Mouse (Mus musculus) hindbrain, embryonic 12.5 days (tissue): ENCODE measurements at regions not wholly inside any gene's neighbourhood (a gene's known extent, or its start where the extent isn't known, plus 50 kb on each side); places are given as distances from the start of the nearest gene placed in this dataset.

Source experiments
- ATAC-seq: fragments of 200-750 bp; cut with Nextera tagmentation; 2 replicates; pipeline ENCODE4 v1.8.0; 2017; ENCODE audit warnings: moderate TSS enrichment; ENCODE audit not compliant: low FRiP score
- H3K27ac ChIP-seq: fragments of 300-500 bp; sonication (generic); 2 replicates; pipeline ENCODE4 v1.5.1; 2016; ENCODE audit warnings: mild to moderate bottlenecking
- H3K27me3 ChIP-seq: fragments of 300-500 bp; sonication (generic); 2 replicates; pipeline ENCODE4 v1.6.1; 2016; ENCODE audit warnings: mild to moderate bottlenecking
- H3K36me3 ChIP-seq: fragments of 300-500 bp; sonication (generic); 2 replicates; pipeline ENCODE4 v1.6.1; 2016; ENCODE audit warnings: mild to moderate bottlenecking
- H3K4me1 ChIP-seq: fragments of 300-500 bp; sonication (generic); 2 replicates; pipeline ENCODE4 v1.6.1; 2016
- H3K4me2 ChIP-seq: fragments of 300-500 bp; sonication (generic); replicated peaks from 2 replicates; pipeline ENCODE4 v1.6.1; 2016; ENCODE audit warnings: mild to moderate bottlenecking
- H3K4me3 ChIP-seq: fragments of 300-500 bp; sonication (generic); 2 replicates; pipeline ENCODE4 v1.5.1; 2016; ENCODE audit warnings: mild to moderate bottlenecking
- H3K9ac ChIP-seq: fragments of 300-500 bp; sonication (generic); 2 replicates; pipeline ENCODE4 v1.6.1; 2016; ENCODE audit warnings: mild to moderate bottlenecking, moderate library complexity
- H3K9me3 ChIP-seq: fragments of 300-500 bp; sonication (generic); replicated peaks from 2 replicates; pipeline ENCODE4 v1.6.1; 2016; ENCODE audit warnings: mild to moderate bottlenecking
- WGBS: fragments of 180-500 bp; shearing (Covaris S2); methylation state at CpG from one replicate; pipeline ENCODE4 v1.1.7; 2016; 5-methylcytosine and 5-hydroxymethylcytosine counted together

DNA sequence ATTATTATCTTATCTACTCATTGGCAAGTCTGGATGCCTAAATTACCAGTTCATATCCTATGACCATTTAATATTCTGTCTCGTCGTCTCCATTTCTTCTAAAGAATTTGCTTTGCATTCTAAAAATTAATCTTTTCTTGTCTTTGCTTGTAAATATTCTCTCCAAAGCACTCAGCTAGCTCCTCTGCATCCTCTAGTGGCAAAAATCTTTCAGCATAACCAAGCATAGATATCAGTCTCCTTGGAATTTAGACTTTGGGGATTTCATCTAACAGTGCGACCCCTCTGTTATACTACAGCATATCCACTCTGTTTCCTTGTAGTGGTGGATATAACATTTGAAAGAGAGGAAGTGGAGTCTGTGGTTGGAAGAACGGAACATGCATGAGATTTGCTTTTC lies 292.7 kb downstream of the Cenpc1 start:
- Histone ChIP-seq H3K9ac (no peak overlapping the region), H3K27me3 (no peaks in the 10 kb centered on the region), H3K36me3 (no peaks in the 10 kb centered on the region), H3K4me3 (no peak overlapping the region), H3K9me3 (no peaks in the 10 kb centered on the region), H3K27ac (no peak overlapping the region), H3K4me2 (no peak overlapping the region), H3K4me1 (no peaks in the 10 kb centered on the region)
- 91% methylated on average over 4 of the region's 4 CpGs for WGBS
- no peak for ATAC-seq

DNA sequence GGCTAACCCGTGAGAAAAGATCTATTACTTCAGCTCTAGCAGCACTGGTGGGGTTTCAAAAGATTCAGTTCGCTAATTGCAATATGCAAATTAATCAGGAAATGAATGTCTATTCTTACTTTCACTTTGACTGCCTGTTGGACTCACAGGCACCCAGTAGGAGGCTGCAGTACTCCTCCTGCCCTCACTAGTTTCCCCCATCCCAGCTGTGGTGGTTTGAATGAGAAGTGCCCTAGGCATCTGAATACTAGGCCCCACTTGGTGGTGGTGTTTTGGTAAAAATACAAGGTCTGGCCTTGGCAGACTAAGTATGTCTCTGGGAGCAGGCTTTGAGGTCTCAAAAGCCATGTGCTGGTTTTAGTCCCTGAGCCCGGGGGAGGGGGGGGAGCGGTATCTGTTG lies 293.3 kb downstream of the Cenpc1 start:
- Histone ChIP-seq H3K4me2 (no peak overlapping the region), H3K4me1 (no peaks in the 10 kb centered on the region), H3K9ac (no peak overlapping the region), H3K27me3 (no peaks in the 10 kb centered on the region), H3K9me3 (no peaks in the 10 kb centered on the region), H3K4me3 (no peak overlapping the region), H3K27ac (no peak overlapping the region), H3K36me3 (no peaks in the 10 kb centered on the region)
- no peak; the same call in 1 of the 2 replicates for ATAC-seq
- 51% methylated on average over 4 of the region's 4 CpGs for WGBS

GRCm38 (mm10) chr5:85767157-85767556 lies 298.2 kb downstream of the Cenpc1 start:
- 89% methylated on average over 3 of the region's 3 CpGs for WGBS
- Histone ChIP-seq H3K36me3 (no peaks in the 10 kb centered on the region), H3K27ac (no peak overlapping the region), H3K27me3 (no peaks in the 10 kb centered on the region), H3K4me3 (no peak overlapping the region), H3K9ac (no peak overlapping the region), H3K4me2 (no peak overlapping the region), H3K9me3 (no peaks in the 10 kb centered on the region), H3K4me1 (no peaks in the 10 kb centered on the region)
- no peak for ATAC-seq

DNA sequence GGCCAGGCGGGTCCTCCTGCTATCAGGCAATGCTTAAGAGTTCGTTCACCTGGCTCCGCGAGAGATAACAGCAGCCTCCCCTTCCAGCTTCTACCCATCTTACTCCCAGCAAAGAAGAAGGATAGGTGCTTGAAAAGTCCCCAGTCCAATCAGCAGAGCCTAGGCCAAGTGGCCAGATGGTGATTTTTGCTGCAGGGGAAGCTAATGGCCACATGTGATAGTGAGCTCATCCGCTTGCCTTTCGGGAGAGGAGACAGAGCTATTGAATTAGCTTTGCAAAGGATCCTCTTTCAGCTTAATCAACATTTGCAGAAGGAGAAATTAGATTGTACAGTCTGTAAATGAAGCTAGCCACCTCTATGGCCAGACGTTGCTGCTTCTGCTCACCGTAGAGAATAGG lies 308.7 kb downstream of the Cenpc1 start:
- H3K4me2 ChIP-seq: no peak overlapping the region
- no peak overlapping the region for H3K27ac ChIP-seq
- no peaks in the 10 kb centered on the region for H3K27me3 ChIP-seq
- no peak overlapping the region for H3K4me3 ChIP-seq
- H3K9ac ChIP-seq: no peak overlapping the region
- H3K4me1 ChIP-seq: no peaks in the 10 kb centered on the region
- no peaks in the 10 kb centered on the region for H3K9me3 ChIP-seq
- H3K36me3 ChIP-seq: no peaks in the 10 kb centered on the region
- 82% methylated on average over 8 of the region's 8 CpGs for WGBS
- ATAC-seq: no peak

DNA sequence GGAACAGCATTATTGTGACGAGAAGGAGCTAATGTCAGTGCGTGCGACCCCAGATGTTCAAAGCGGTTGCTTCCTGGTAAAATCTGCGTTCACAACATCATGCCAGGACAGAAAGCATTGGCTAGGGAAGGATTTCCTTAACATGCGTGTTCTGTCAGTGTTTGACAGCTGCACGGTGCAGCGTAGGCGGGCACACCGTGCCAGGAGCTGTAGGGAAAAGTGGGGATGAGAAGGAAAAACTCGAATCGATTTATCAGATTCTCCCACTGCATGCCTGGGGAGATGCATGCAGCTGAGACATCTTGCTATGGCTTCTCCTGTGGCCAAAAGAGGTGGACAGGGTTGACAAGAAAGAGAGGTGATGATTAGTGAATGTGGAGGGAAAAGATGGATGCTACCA lies 311.2 kb downstream of the Cenpc1 start:
- no peak for ATAC-seq
- Histone ChIP-seq H3K4me2 (no peak overlapping the region), H3K4me1 (no peaks in the 10 kb centered on the region), H3K27me3 (no peaks in the 10 kb centered on the region), H3K4me3 (no peak overlapping the region), H3K36me3 (no peaks in the 10 kb centered on the region), H3K27ac (peak overlapping the region; percentile 55), H3K9ac (no peak overlapping the region), H3K9me3 (no peaks in the 10 kb centered on the region)
- 84% methylated on average over 12 of the region's 12 CpGs for WGBS

DNA sequence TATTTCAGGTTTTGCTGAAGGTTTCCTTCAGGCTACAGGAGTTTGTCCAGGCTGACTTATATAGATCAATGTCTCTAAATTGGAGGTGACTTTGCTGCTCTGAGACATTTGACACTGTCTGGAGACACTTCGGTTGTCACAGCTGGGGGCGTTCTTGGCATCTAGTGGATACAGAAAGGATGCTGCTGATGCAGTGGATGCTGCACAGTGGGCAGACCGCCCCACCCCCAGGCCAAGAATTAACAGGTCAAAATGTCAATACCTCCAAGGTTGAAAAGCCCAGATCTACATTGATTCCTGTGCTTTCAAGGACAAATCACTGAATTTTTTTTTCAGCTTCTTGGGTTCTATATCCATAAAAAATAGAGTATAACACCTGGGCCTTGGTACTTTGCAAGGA lies 312.3 kb downstream of the Cenpc1 start:
- H3K9ac ChIP-seq: no peak overlapping the region
- H3K27ac ChIP-seq: no peak overlapping the region
- no peak for ATAC-seq
- H3K4me2 ChIP-seq: no peak overlapping the region
- H3K9me3 ChIP-seq: no peaks in the 10 kb centered on the region
- no peaks in the 10 kb centered on the region for H3K36me3 ChIP-seq
- H3K27me3 ChIP-seq: no peaks in the 10 kb centered on the region
- WGBS: 61% methylated on average over 3 of the region's 3 CpGs
- H3K4me1 ChIP-seq: no peaks in the 10 kb centered on the region
- no peak overlapping the region for H3K4me3 ChIP-seq

GRCm38 (mm10) chr5:85751649-85752048 lies 313.7 kb downstream of the Cenpc1 start:
- H3K4me2 ChIP-seq: no peak overlapping the region
- H3K4me1 ChIP-seq: no peaks in the 10 kb centered on the region
- no peak for ATAC-seq
- H3K4me3 ChIP-seq: no peak overlapping the region
- no peaks in the 10 kb centered on the region for H3K9me3 ChIP-seq
- H3K27me3 ChIP-seq: no peaks in the 10 kb centered on the region
- no peak overlapping the region for H3K9ac ChIP-seq
- 62% methylated on average over 2 of the region's 2 CpGs for WGBS
- H3K36me3 ChIP-seq: no peaks in the 10 kb centered on the region
- no peak overlapping the region for H3K27ac ChIP-seq

DNA sequence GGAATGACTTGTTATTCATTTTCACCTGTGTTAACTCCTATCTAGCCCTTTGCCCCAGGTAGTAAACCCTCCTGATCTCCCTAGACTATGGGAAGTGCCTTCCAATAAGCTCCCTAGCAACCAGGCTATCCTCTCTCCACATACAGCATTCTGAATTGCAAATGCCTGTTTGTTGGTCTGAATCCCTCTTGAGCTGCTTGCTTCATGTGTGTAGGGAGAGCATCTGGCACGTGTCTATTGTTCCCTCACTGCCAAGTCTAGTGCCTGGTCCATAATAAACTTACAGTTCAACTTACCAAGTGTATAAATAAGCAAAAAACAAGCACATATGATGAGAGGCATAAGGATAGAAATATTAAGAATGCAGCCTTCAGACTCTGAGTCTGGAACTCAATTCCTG lies 314.5 kb downstream of the Cenpc1 start:
- no peaks in the 10 kb centered on the region for H3K27me3 ChIP-seq
- no peak overlapping the region for H3K4me3 ChIP-seq
- no peak for ATAC-seq
- H3K9ac ChIP-seq: no peak overlapping the region
- H3K4me2 ChIP-seq: no peak overlapping the region
- no peak overlapping the region for H3K27ac ChIP-seq
- H3K4me1 ChIP-seq: no peaks in the 10 kb centered on the region
- 41% methylated on average over 1 of the region's 1 CpGs for WGBS
- H3K9me3 ChIP-seq: no peaks in the 10 kb centered on the region
- no peaks in the 10 kb centered on the region for H3K36me3 ChIP-seq

DNA sequence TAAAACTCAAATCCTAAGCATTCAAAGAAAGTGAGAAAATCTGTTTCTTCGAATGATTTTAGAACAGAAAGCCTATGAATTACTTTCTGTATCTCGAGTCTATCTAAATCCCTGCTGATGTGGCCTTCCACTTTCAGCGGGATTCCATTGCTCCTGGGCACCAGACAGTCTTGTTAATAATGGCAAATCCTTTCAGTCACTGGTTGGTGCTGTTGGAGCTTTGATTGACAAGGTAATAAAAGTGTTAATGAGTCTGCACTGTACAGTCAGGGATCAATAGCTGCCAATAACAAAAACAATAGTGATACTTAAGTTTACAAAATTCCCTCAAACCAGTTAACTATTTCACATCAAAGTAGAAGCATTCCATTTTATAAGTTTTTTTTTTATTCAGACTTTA lies 335.8 kb downstream of the Cenpc1 start:
- Histone ChIP-seq H3K27me3 (no peaks in the 10 kb centered on the region), H3K9me3 (no peaks in the 10 kb centered on the region), H3K4me1 (no peaks in the 10 kb centered on the region), H3K4me2 (no peak overlapping the region), H3K27ac (no peak overlapping the region), H3K9ac (no peak overlapping the region), H3K4me3 (no peak overlapping the region), H3K36me3 (no peaks in the 10 kb centered on the region)
- 54% methylated on average over 3 of the region's 3 CpGs for WGBS
- ATAC-seq: no peak

GRCm38 (mm10) chr5:85707345-85707744 lies 358.0 kb downstream of the Cenpc1 start:
- H3K36me3 ChIP-seq: no peaks in the 10 kb centered on the region
- no peak overlapping the region for H3K27ac ChIP-seq
- no peak overlapping the region for H3K9ac ChIP-seq
- H3K4me1 ChIP-seq: no peaks in the 10 kb centered on the region
- no peaks in the 10 kb centered on the region for H3K9me3 ChIP-seq
- H3K4me2 ChIP-seq: no peak overlapping the region
- no peaks in the 10 kb centered on the region for H3K27me3 ChIP-seq
- WGBS: 77% methylated on average over 9 of the region's 9 CpGs
- no peak for ATAC-seq
- no peak overlapping the region for H3K4me3 ChIP-seq

DNA sequence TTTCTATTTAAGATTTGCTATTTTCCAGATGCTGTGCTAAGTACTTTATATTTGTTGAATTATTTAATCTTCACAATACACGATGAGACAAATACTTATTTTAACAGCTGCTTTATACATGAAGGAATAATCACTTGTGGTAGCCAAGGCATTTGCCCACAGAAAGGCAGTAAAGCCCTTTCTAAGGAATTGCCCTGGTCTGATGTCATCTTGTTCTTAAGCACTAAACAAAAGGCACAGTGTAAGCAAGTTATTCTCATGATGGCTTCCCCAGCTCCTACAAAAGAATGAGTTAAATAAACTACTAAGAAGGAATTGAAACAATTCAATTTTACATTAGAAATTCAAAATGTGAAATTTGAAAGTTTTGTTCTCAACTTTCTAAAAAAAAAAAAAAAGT lies 358.8 kb downstream of the Cenpc1 start:
- Histone ChIP-seq H3K4me2 (no peak overlapping the region), H3K36me3 (no peaks in the 10 kb centered on the region), H3K9ac (no peak overlapping the region), H3K27ac (no peak overlapping the region), H3K4me3 (no peak overlapping the region), H3K9me3 (no peaks in the 10 kb centered on the region), H3K4me1 (no peaks in the 10 kb centered on the region), H3K27me3 (no peaks in the 10 kb centered on the region)
- WGBS: 50% methylated on average over 1 of the region's 1 CpGs
- no peak for ATAC-seq

GRCm38 (mm10) chr5:85706084-85706483 lies 359.3 kb downstream of the Cenpc1 start:
- WGBS: 17% methylated on average over 3 of the region's 3 CpGs

DNA sequence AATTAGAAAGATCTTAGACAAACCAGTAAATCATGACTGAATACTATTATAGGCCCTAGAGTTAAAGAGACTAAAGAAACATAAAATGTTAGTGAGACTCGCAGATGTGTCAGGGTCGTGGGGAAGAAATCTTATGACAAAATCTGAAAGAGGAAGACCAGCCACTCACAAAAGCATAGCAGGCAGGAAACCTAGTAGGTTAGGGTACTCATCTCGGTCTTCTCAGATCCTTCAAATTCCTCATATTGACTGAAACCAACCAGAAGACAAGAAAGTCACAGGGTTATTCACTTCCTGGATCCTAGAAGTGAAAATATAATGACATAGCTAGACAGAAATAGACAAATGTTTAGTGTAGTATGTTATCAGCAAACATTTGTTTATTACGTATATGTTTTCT lies 387.5 kb downstream of the Cenpc1 start:
- Histone ChIP-seq H3K9me3 (no peaks in the 10 kb centered on the region), H3K36me3 (no peaks in the 10 kb centered on the region), H3K4me1 (no peaks in the 10 kb centered on the region), H3K27me3 (no peaks in the 10 kb centered on the region), H3K4me3 (no peak overlapping the region), H3K27ac (no peak overlapping the region), H3K4me2 (no peak overlapping the region), H3K9ac (no peak overlapping the region)
- WGBS: 92% methylated on average over 4 of the region's 4 CpGs
- no peak for ATAC-seq

More at GRCm38 (mm10) chr5:85706084-85706483, 359.3 kb downstream of the Cenpc1 start:
- no peak overlapping the region for H3K9ac ChIP-seq
- H3K4me3 ChIP-seq: no peak overlapping the region
- no peaks in the 10 kb centered on the region for H3K27me3 ChIP-seq
- H3K4me1 ChIP-seq: no peaks in the 10 kb centered on the region
- no peaks in the 10 kb centered on the region for H3K9me3 ChIP-seq
- H3K4me2 ChIP-seq: no peak overlapping the region
- H3K36me3 ChIP-seq: no peaks in the 10 kb centered on the region
- no peak overlapping the region for H3K27ac ChIP-seq
- ATAC-seq: no peak

DNA sequence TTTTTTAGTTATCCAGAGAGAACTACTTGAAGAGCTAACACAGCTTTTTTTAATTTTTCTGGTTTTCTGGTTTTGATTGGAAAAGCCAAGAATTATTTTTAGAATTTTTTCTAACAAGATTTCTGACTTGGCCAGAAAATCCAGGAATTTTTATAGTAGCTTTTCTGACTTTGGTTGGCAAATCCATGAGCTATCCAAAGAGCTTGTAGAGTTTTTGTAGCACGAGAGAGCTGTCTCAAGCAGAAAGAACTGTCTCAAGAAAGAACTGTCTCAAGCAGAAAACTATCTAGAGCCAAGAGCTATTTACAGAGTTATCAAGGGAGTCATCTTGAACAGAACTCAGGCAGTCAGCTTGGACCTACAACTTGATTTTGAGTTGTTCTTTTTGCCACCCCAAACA lies 394.3 kb downstream of the Cenpc1 start:
- Histone ChIP-seq H3K27me3 (no peaks in the 10 kb centered on the region), H3K4me3 (no peak overlapping the region), H3K36me3 (no peaks in the 10 kb centered on the region), H3K27ac (no peak overlapping the region), H3K4me1 (no peaks in the 10 kb centered on the region), H3K4me2 (no peak overlapping the region), H3K9ac (no peak overlapping the region), H3K9me3 (no peaks in the 10 kb centered on the region)
- 84% methylated on average over 1 of the region's 1 CpGs for WGBS
- ATAC-seq: no peak
